Mouse (Mus musculus) retina, postnatal 7 days (tissue): Measurements from ENCODE around the gene Pmp22.

Source experiments
- DNase-seq: peaks from one replicate; pipeline ENCODE4 v3.0.0-alpha.2; 2012; ENCODE audit warnings: low read depth, low spot score

Pmp22 gene

GRCm38 (mm10) chr11:63128784-63129183 is at the start of gene Pmp22:
Gene Pmp22, plus strand, starts transcription at chr11:63128982.
- no peak for DNase-seq

- no peak for DNase-seq
These were observed 44.2 kb upstream of the Pmp22 start for GRCm38 (mm10) chr11:63084536-63084935.

GRCm38 (mm10) chr11:63088672-63089071 is 40.1 kb upstream of the Pmp22 start:
- DNase-seq: no peak

- DNase-seq: no peak
These were observed 38.6 kb upstream of the Pmp22 start for GRCm38 (mm10) chr11:63090210-63090609.

- DNase-seq: no peak
These were observed 37.8 kb upstream of the Pmp22 start for GRCm38 (mm10) chr11:63090986-63091385.

- no peak for DNase-seq
These were observed 36.5 kb upstream of the Pmp22 start for GRCm38 (mm10) chr11:63092271-63092670.

- DNase-seq: no peak
These were observed 35.2 kb upstream of the Pmp22 start for GRCm38 (mm10) chr11:63093601-63094000.

- no peak for DNase-seq
These were observed 34.3 kb upstream of the Pmp22 start for GRCm38 (mm10) chr11:63094496-63094895.

GRCm38 (mm10) chr11:63098016-63098415 is 30.8 kb upstream of the Pmp22 start:
- DNase-seq: no peak

- no peak for DNase-seq
These were observed 29.4 kb upstream of the Pmp22 start for GRCm38 (mm10) chr11:63099390-63099789.

- DNase-seq: no peak
These were observed 25.5 kb upstream of the Pmp22 start for GRCm38 (mm10) chr11:63103256-63103655.

- no peak for DNase-seq
These were observed 24.8 kb upstream of the Pmp22 start for GRCm38 (mm10) chr11:63104026-63104425.

- DNase-seq: no peak
These were observed 19.5 kb upstream of the Pmp22 start for GRCm38 (mm10) chr11:63109230-63109775.

- DNase-seq: no peak
These were observed 18.5 kb upstream of the Pmp22 start for GRCm38 (mm10) chr11:63110329-63110728.

- no peak for DNase-seq
These were observed 13.8 kb upstream of the Pmp22 start for GRCm38 (mm10) chr11:63114807-63115641.

- DNase-seq: no peak
These were observed 12.1 kb upstream of the Pmp22 start for GRCm38 (mm10) chr11:63116652-63117051.

GRCm38 (mm10) chr11:63117266-63117665 is 11.5 kb upstream of the Pmp22 start:
- DNase-seq: no peak

- no peak for DNase-seq
These were observed 9.0 kb upstream of the Pmp22 start for GRCm38 (mm10) chr11:63119791-63120190.

- DNase-seq: no peak
These were observed 6.5 kb upstream of the Pmp22 start for GRCm38 (mm10) chr11:63122249-63122648.

- DNase-seq: no peak
These were observed 5.9 kb upstream of the Pmp22 start for GRCm38 (mm10) chr11:63122776-63123350.

- DNase-seq: no peak
These were observed 4.5 kb upstream of the Pmp22 start for GRCm38 (mm10) chr11:63124316-63124715.

GRCm38 (mm10) chr11:63125832-63126456 is 2.8 kb upstream of the Pmp22 start:
- DNase-seq: no peak
